Mouse (Mus musculus) central nervous system, embryonic 18 days (tissue): ENCODE measurements around the gene Tmem19. TPM values are rescaled to one million over a fixed set of nuclear protein-coding genes. Genes with fewer than 3 reads are reported as not detected.

Experiments used
- polyA plus RNA-seq: library from polyadenylated mRNA; depleted of rRNA; stranded (reverse); fragments of >200 nt; gene quantifications from 2 replicates; pipeline ENCODE4 v1.2.3, GENCODE M21; 2012; rRNA removed

The Tmem19 gene
- polyA plus RNA-seq, result 30.8 and 33.6 TPM in 2 replicates

DNA sequence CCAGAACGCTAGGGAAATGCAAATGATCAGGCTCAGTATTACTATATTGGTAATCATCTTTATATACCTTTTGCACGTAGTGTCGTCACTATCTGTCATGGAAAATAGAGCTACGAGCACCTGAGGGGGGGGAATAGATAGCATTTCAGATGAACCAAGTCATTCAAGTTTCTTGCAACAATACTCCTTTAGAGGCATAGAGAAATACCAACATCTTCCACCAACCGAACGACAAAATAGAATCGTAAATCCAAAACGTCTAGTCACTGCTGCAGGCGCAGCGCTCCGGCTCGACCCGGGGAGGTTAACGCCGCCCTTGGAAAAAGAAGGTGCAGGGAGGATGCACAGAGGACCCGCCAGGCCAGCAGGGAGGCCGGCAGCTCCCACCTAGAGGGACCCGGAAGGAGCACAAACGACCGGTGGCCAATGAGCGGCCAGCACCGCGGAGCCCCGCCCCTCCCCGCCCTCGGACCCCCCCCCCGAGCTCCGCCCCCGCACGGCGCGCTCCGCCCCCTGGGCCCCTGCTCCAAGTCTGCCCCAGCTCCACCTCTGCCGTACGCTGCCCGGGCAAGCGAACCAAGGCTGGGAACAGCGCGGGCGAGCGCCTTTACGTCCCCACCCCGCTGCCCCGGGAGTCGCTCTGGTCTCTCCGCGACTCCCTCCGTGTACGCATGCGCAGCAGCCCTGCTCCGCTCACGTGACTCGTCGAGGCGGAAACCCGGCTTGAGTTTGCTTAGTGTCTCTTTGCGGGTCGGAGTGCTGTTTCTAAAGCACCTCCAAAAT lies at the start of gene Tmem19:
Gene Tmem19, minus strand, starts transcription at position 662 of the 783 bp plus-strand sequence.

DNA sequence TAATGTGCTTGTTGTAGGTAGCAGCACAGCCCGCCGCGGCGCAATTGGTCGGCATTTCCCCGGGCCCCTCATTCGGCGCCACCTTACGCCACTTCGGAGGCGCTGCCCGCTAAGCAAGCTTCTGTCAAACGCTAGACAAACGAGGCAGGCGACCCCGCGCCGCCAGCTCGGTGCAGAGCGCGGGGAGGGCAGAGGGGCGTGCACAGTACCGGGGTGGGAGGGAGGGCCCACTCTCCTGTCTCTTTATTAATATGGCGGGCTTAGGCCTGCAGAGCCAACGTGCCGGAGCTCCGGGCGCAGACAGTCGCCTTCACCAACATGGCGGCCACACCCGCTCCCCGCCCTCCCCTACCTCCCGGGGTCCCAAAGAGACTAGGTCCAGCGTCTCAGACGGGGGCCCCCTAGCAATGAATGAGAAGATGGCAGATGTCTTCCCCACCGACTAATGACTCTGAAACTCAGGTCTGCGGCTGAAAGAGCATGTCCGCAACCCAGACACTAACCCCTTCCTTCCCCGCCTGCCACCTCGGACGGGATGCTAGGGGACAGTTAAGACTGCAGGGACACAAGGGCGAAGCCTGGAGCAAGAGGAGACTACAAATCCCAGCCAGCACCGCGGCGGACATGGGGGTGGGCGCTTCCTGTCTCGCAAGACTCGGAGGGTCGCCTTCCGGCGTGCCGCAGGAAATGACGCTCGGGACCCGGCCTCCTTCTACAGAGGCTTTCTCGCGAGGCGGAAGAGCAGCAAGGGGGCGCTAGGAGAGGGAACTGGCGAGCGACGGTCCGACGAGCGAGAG lies 22.1 kb upstream of the Tmem19 start, which contains the start of the genes Thap2 and Zfc3h1:
Gene Thap2, minus strand, starts transcription at position 223 of the 797 bp plus-strand sequence.
Gene Zfc3h1, plus strand, starts transcription at position 739 of the 797 bp plus-strand sequence.

DNA sequence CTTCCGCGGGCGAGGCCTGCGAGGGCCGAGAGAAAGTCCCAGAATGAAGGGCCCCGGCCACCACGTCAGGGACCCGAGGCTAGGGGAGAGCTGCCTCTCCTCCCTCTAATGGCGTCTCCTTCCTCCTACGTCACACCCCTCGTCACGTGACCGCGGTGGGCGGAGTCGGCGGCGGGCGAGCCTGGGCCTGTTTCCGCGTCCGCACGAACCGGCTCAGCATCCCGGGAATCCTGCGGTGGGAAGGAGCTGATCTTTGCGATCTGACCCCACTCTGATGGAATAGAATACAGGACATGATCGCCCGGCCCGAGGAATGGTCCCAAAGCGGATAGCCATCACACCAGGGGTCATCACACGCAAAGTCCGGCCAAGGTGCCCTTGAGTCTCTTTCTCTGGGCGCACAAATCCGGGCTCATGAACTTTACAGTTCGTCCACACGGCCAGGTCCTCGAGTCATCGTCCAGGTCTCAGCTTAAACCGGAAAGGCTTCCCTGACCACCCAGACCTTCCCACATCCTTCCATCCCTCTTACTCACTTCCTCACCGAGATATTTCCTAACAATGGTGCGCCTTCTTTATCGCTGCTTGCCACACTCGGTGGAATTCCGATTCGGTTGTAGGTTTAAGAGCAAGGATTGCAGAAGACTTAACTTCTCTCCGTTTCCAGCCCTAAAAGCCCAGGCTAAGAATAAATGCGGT lies 46.7 kb downstream of the Tmem19 start, which contains the start of gene Rab21:
Gene Rab21, minus strand, starts transcription at position 122 of the 699 bp plus-strand sequence.

Other genes starting within 250 kb of the Tmem19 start
- gene Tph2, start 177.5 kb downstream of the Tmem19 start, polyA plus RNA-seq, result 3.1 and 3.4 TPM in 2 replicates
- gene Tbc1d15, start 111.0 kb downstream of the Tmem19 start, polyA plus RNA-seq, result 20.0 and 21.9 TPM in 2 replicates
- gene Rab21, start 46.9 kb downstream of the Tmem19 start, polyA plus RNA-seq, result 31.0 and 31.4 TPM in 2 replicates
- gene Thap2, start 21.9 kb upstream of the Tmem19 start, polyA plus RNA-seq, result 15.4 and 16.5 TPM in 2 replicates
- 110 and 116 TPM in 2 replicates for gene Zfc3h1, start 22.5 kb upstream of the Tmem19 start, polyA plus RNA-seq
- gene A930009A15Rik, start 207.5 kb upstream of the Tmem19 start, polyA plus RNA-seq, result 0.31 and 0.43 TPM in 2 replicates
- 1.6 and 1.8 TPM in 2 replicates for gene Lgr5, start 225.3 kb upstream of the Tmem19 start, polyA plus RNA-seq